Mouse (Mus musculus): ENCODE measurements around the gene Myo10.
A peak's percentile ranks its signal among the peaks of the same experiment; 100 is the strongest.
"Not testable (repeated sequence)": the region's sequence is repeated elsewhere in the genome, so short reads cannot be mapped to it uniquely, and the experiment has no call there.

Gene Myo10

GRCm38 (mm10) chr15:25694749-25695148 lies 72.4 kb downstream of the Myo10 start:
- no peak for DNase-seq

GRCm38 (mm10) chr15:25695253-25695652 lies 72.9 kb downstream of the Myo10 start:
- no peak for DNase-seq

GRCm38 (mm10) chr15:25695883-25696282 lies 73.6 kb downstream of the Myo10 start:
- no peak for DNase-seq

GRCm38 (mm10) chr15:25696660-25697059 lies 74.3 kb downstream of the Myo10 start:
- DNase-seq = no peak

- no peak for DNase-seq
These were observed 76.8 kb downstream of the Myo10 start for GRCm38 (mm10) chr15:25699032-25699557.

- no peak for DNase-seq
These were observed 80.3 kb downstream of the Myo10 start for GRCm38 (mm10) chr15:25702602-25703001.

- no peak for DNase-seq
These were observed 82.7 kb downstream of the Myo10 start for GRCm38 (mm10) chr15:25704809-25705585.

- no peak for DNase-seq
These were observed 84.7 kb downstream of the Myo10 start for GRCm38 (mm10) chr15:25706874-25707554.

- DNase-seq = no peak
These were observed 85.6 kb downstream of the Myo10 start for GRCm38 (mm10) chr15:25707891-25708290.

GRCm38 (mm10) chr15:25710876-25711275 lies 88.6 kb downstream of the Myo10 start:
- DNase-seq = no peak

GRCm38 (mm10) chr15:25712877-25713276 lies 90.6 kb downstream of the Myo10 start:
- DNase-seq = no peak

- DNase-seq = peak; percentile 63
These were observed 91.4 kb downstream of the Myo10 start for GRCm38 (mm10) chr15:25713587-25714361.

GRCm38 (mm10) chr15:25715218-25715995 lies 93.1 kb downstream of the Myo10 start:
- no peak for DNase-seq

- no peak for DNase-seq
These were observed 93.7 kb downstream of the Myo10 start for GRCm38 (mm10) chr15:25715996-25716395.

GRCm38 (mm10) chr15:25717006-25717405 lies 94.7 kb downstream of the Myo10 start:
- DNase-seq = peak; percentile 55

- not testable (repeated sequence) for DNase-seq
These were observed 95.8 kb downstream of the Myo10 start for GRCm38 (mm10) chr15:25718104-25718503.

- DNase-seq = no peak
These were observed 96.9 kb downstream of the Myo10 start for GRCm38 (mm10) chr15:25719270-25719669.

GRCm38 (mm10) chr15:25720263-25720662 lies 97.9 kb downstream of the Myo10 start:
- DNase-seq = no peak

GRCm38 (mm10) chr15:25723281-25724113 lies 101.2 kb downstream of the Myo10 start:
- DNase-seq = no peak

- DNase-seq = no peak
These were observed 102.2 kb downstream of the Myo10 start for GRCm38 (mm10) chr15:25724549-25724948.

- DNase-seq = no peak
These were observed 104.5 kb downstream of the Myo10 start for GRCm38 (mm10) chr15:25726814-25727213.

GRCm38 (mm10) chr15:25728501-25728900 lies 106.2 kb downstream of the Myo10 start:
- no peak for DNase-seq
